Mouse (Mus musculus) embryonic stem cell, embryonic (primary cell): ENCODE data around the gene Fdx1l.
"Not testable (repeated sequence)": the region's sequence is repeated elsewhere in the genome, so short reads cannot be mapped to it uniquely, and the experiment has no call there.

Experiments used
- CTCF ChIA-PET, 4 experiments: fragments of 300-600 bp in 2 of 4; fragments of 350-600 bp in 2 of 4; sonication (Branson Sonifier 250); formaldehyde crosslinking; loops; one replicate each; lab custom pipeline; 2022; ENCODE audit warnings: inconsistent platforms in 2 of 4; lab: Charles Lee
- POLR2A ChIA-PET, 4 experiments: fragments of 300-600 bp in 2 of 4; fragments of 350-600 bp in 2 of 4; sonication (Branson Sonifier 250); formaldehyde crosslinking; loops; one replicate each; lab custom pipeline; 2022; ENCODE audit warnings: antibody characterized with exemption in 4 of 4, inconsistent platforms in 1 of 4; lab: Charles Lee

The Fdx1l gene

DNA sequence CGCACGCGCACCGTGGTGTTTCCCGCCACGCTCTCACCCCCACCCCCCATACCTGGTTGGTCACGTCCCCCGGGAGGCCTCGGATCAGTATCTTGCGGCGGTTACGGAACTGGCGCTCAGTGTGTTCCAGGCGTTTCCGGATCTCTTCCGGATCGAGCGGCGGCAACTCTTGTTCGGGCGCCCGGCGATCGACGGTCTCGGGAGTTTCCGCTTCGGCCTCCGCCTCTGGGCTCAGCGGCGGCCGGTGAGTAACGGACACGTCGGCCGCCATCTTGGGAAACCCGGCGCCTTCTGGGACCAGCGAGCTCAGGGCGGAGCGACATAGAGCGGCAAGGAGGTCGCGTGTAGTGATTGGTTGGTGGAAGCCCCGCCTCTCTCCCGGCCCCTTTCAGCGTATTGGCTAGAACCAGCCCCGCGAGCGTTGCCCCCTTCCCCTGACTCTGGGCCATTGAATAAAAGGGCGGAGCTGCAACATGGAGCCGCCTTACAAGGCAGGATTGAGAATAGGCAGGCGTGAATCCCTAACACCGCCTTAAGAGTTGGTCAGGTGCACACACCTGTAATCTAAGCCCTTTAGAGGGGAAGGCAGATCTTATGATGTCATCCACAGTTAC is 18.4 kb upstream of the Fdx1l start, which contains the start of the genes Gm38431 and Raver1:
Gene Gm38431 (minus strand): TSS at position 291 of the 614 bp plus-strand sequence.
Gene Raver1 (minus strand): TSS at position 302 of the 614 bp plus-strand sequence.
- CTCF ChIA-PET = interaction anchor here in 2 of 4 experiments (0.7 to 1.8 kb wide), 7 partner anchors 8 to 310 kb away, joined by 3 to 7 read pairs (median 5); partner anchors contain the start of gene Eif3g (in 1 of the 2)
- POLR2A ChIA-PET = interaction anchor here (0.6 to 14.3 kb wide), 223 partner anchors 8 to 1074 kb away, joined by 3 to 353 read pairs (median 5); partner anchors contain the start of genes Eif3g (in 3 of the 4), Fdx1l (in 3 of the 4), Icam4 (in 3 of the 4) and Icam5 (in 3 of the 4)

DNA sequence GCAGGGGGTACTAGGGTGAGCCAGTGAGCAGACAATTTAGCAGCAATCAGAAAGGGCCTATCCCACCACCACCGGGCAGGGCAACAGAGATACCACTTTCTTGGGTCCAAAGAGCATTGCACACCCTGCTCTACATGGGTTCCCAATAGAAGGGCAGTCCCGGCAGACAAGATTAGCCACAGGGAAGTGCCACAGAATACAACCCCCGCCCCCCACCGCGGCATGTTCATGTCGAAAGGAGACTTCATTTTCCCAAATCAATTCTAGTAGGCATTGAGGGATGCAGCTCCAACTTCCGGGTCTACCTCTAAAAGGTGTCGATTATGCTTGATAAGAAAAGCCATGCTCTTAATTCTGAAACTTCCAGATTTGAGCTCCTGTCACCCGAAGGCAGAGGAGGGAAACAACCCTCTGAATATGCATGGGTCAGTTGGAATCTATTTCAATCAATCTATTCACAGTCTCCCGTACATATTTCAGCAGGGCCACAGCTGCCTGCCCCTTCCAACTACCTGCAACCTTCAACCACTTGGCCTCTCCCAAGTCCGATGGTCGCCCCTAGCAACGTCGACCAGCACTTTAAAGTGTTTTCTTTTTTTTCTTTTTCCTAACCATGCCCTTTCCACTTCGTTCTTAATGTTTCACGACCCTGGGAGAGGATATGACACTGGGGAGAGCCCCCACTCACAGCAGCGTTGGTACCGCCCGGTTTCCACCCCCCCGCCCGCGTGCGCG is 17.7 kb upstream of the Fdx1l start:
- ChIA-PET CTCF (interaction anchor here in 2 of 4 experiments (0.7 to 1.8 kb wide), 7 partner anchors 9 to 311 kb away, joined by 3 to 7 read pairs (median 5); partner anchors contain the start of gene Eif3g (in 1 of the 2)), POLR2A (interaction anchor here (0.6 to 14.3 kb wide), 204 partner anchors 7 to 1074 kb away, joined by 3 to 353 read pairs (median 5); partner anchors contain the start of genes Eif3g (in 3 of the 4), Fdx1l (in 3 of the 4), Gm49373 (in 3 of the 4) and Icam4 (in 3 of the 4))

DNA sequence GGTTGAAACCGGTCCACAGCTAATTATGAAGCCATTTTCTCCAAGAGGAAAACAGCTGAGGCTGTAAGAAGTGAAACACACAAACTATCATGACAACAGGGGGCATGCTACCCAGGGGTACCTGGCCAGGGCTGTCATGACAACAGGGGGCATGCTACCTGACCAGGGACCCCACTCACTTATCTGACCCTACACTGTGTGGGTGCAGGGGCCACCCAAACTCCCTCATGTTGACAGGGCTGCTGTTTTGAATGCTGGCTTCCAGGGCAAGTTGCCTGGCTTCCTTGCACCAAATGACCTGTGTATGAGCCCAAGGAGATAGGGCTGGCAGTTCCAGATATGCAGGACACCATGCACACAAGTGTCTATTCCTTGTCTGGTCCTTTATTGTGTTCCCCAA is 17.1 kb upstream of the Fdx1l start:
- CTCF ChIA-PET = interaction anchor here in 2 of 4 experiments (1.1 to 1.8 kb wide), 2 partner anchors 60 to 212 kb away, joined by 3 to 7 read pairs; no protein-coding TSS in a partner anchor
- POLR2A ChIA-PET = interaction anchor here (0.8 to 14.3 kb wide), 56 partner anchors 10 to 446 kb away, joined by 3 to 353 read pairs (median 15); partner anchors contain the start of genes Gm49373 (in 3 of the 4), Icam4 (in 3 of the 4), Zglp1 (in 3 of the 4) and Fdx1l (in 2 of the 4)

DNA sequence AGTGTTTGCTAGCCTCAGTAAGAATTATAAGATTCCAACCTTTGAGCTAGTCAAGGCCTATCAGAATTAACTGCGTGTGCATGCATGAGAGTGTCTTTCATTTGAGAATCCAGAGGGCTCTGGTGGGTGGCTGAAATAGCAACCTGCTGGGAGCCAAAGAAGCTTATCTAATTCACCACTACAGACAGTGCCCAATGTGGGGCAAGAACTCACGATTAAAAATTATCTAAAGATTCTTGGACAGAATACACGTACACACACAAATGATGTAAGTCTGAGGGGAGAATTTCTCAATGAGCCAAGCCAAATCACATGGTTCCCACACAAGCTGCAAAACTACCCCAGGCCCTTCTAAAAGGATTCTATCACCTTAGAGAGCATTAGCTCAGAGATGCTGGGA is 9.9 kb upstream of the Fdx1l start:
- ChIA-PET POLR2A (interaction anchor here (0.6 to 15.2 kb wide), 18 partner anchors 4 to 624 kb away, joined by 3 to 353 read pairs (median 5); partner anchors contain the start of genes Gm38431 (in 4 of the 4), Raver1 (in 4 of the 4), Fdx1l (in 2 of the 4) and Gm49373 (in 2 of the 4)), CTCF (interaction anchor here in 2 of 4 experiments (1.3 to 1.6 kb wide), 2 partner anchors 9 to 83 kb away, joined by 3 read pairs; partner anchors contain the start of gene Fdx1l (in 1 of the 2))

DNA sequence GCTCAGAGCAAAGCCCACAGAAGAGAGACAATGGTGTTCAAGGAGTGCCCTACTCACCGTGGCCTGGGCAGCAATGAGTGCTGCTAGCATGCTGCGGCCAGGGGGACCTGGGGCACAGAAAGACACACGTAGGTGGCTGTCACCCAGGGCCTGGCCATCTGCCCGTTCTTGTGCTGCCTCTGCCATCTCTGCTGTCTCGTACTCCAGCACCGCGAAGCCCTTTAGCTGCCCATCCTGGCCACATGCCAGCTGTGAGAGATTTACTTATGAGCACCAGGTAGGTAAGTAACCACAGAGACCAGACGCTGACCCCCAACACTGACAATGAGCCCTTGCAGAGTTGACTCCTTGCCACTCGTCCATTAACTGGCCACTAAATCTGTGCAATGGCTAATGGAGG is 7.7 kb upstream of the Fdx1l start:
- POLR2A ChIA-PET = interaction anchor here in 3 of 4 experiments (0.6 to 15.2 kb wide), 9 partner anchors 4 to 178 kb away, joined by 3 to 353 read pairs (median 5); partner anchors contain the start of genes Gm38431 (in 3 of the 3), Raver1 (in 3 of the 3), Fdx1l (in 1 of the 3) and Gm49373 (in 1 of the 3)
- CTCF ChIA-PET = no interaction called here

DNA sequence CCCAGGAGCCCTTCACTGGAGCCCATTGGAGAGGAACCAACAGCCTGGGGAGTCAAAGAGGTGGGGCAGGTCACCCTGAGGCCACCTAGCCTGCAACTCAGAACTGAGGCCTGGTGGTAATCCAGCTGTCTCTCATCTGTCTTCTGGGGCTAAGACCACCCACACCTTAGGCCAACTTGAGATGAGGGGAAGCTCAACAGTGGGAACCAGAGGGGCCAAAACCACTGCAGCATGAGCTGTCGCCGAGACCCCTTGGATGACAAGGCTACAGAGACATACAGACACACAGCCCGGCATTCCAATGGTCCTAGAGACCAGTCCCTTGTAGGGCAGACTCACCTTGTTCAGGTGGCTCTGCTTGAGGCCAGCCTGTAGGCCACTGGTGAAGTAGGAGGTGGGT is 2.2 kb upstream of the Fdx1l start:
- POLR2A ChIA-PET = interaction anchor here in 3 of 4 experiments (0.9 to 15.2 kb wide), 13 partner anchors 10 to 60 kb away, joined by 3 to 353 read pairs (median 5); partner anchors contain the start of genes Gm38431 (in 3 of the 3), Raver1 (in 3 of the 3), Icam1 (in 1 of the 3) and Tyk2 (in 1 of the 3)
- CTCF ChIA-PET = no interaction called here

DNA sequence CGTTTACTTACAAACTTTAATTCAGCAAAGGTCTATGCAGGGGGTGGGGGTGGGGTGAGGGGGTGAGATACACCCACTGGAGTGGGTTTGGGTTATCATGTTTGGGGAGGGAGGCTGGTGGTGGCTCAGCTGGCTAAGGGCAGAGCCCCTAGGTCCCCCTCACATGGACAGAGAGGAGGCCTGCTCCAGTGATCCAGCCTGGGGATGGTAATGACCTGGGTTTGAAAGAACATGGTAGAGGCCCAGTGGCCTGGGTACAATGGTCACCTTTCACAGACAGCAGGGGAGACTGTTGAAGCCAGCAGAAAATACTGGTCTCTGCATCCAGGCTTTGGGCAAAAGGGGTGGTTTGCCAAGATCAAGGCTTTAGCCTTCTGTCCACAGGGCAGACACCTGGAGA is 759 bp upstream of the Fdx1l start:
- POLR2A ChIA-PET = interaction anchor here in 3 of 4 experiments (0.6 to 15.2 kb wide), 23 partner anchors 10 to 453 kb away, joined by 3 to 353 read pairs (median 5); partner anchors contain the start of genes Gm38431 (in 3 of the 3), Raver1 (in 3 of the 3), Eif3g (in 1 of the 3) and Kri1 (in 1 of the 3)
- CTCF ChIA-PET = interaction anchor here in 2 of 4 experiments (0.6 to 1.2 kb wide), 3 partner anchors 9 to 144 kb away, joined by 3 read pairs; partner anchors contain the start of gene Icam4 (in 1 of the 2)

DNA sequence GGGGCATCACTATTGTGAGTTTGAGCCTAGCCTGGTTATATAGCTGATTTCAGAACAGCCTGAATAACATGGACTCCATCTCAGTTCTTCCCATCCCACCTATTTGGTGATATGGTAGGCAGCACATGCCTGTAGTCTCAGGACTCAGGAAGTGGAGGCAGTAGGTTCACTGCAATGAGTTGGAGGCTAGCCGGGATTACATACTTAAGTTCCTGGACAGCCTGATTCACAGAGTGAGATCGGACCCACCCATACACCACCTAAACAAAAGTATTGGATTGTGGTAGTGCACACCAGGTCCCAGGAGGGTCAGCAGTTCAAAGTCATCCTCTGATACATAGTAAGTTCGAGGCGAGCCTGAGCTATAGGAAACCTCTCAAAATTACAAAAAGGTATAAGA is 773 bp downstream of the Fdx1l start:
- ChIA-PET POLR2A (interaction anchor here (0.6 to 15.2 kb wide), 31 partner anchors 9 to 195 kb away, joined by 3 to 353 read pairs (median 4); partner anchors contain the start of genes Gm38431 (in 2 of the 4), Raver1 (in 2 of the 4), Icam1 (in 1 of the 4) and Tyk2 (in 1 of the 4)), CTCF (interaction anchor here in 1 of 4 experiments (0.7 kb wide), 1 partner anchor 15 kb away, joined by 3 read pairs; no protein-coding TSS in a partner anchor)

DNA sequence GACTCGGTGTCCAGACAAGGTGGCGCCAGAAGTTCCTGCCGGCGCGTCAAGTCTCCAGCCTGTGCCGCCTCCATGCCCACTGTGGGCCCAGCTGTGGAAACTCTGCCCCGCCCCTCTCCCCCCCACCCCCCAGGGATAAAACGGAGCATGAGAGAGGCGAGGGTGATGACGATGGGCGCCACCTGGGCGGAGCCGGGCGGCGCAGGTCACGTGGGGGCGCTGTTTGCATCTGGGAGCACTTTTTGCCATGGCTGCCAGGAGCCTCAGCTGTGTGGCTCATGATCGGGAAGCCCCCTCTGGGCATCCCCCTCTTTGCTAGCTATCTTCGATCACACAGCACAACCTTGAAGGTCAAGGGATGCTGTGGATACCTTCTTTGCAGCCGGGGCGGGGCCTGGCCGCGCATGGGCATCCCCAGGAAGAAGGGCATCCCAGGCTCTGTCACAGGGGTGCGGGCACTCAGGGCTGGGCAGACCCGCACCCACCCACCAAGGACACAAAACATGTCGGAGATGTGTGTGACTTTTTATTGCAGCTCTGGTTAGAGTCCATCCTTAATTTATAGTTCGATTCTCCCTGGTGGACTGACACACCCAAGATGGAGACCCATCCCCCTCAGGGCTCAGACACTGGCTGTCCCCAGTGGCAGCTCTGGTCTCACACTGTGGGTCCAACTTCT is 6.3 kb downstream of the Fdx1l start, which contains the start of gene Zglp1:
Gene Zglp1 (minus strand): TSS at position 88 of the 679 bp plus-strand sequence.
- CTCF ChIA-PET = interaction anchor here in 3 of 4 experiments (0.6 to 1.3 kb wide), 6 partner anchors 29 to 310 kb away, joined by 3 to 16 read pairs (median 3); partner anchors contain the start of gene Eif3g (in 1 of the 3)

DNA sequence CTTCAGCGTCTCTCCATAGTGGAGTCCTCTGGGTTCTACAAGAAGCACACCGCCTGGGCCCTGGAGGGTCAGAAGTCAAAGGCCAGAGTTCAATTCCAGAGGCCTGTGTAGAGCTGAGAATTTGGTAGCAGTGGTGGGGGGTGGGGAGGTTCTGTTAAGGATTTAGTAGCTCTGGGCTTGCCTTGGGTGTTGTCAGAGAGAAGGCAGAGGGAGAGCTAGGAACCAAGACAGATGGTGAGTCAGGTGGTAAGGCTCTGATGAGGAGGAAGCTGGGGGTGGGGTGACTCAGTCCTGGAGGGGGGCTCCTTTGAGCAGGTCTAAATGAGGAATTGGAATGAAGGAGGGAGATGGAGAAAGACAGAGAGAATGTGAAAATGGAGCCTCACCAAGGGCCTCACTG is 10.5 kb downstream of the Fdx1l start:
- ChIA-PET POLR2A (interaction anchor here in 3 of 4 experiments (0.6 to 8.0 kb wide), 17 partner anchors 10 to 360 kb away, joined by 3 to 56 read pairs (median 4); partner anchors contain the start of genes Gm38431 (in 2 of the 3), Raver1 (in 2 of the 3), Fdx1l (in 1 of the 3) and Gm49373 (in 1 of the 3)), CTCF (interaction anchor here in 2 of 4 experiments (0.6 to 1.3 kb wide), 4 partner anchors 34 to 232 kb away, joined by 3 to 4 read pairs (median 3); partner anchors contain the start of genes Eif3g (in 1 of the 2) and Icam4 (in 1 of the 2))

More for the DNA sequence above, 6.3 kb downstream of the Fdx1l start, which contains the start of gene Zglp1:
- POLR2A ChIA-PET = interaction anchor here (0.6 to 8.0 kb wide), 21 partner anchors 7 to 169 kb away, joined by 3 to 56 read pairs (median 4); partner anchors contain the start of genes Gm38431 (in 3 of the 4), Raver1 (in 3 of the 4), Eif3g (in 1 of the 4) and Fdx1l (in 1 of the 4)

DNA sequence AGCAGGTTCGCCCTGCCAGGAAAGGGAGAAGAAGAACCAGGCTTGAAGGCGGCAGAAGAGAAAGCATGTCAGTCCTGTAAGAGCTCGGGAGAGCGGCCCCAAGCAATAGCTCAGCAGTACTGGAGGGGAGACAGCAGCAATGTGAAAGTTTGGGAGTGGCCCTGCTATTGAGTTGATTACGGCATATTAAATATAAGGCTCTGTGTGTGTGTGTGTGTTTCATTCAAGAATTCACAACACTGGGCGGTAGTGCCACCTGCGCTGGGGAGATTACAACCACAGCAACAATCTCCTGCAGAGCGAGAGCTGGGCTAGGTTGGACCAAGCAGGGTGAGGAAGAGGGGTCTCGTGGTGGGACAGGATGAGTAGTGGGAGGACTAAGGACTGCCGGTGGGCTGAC is 21.8 kb downstream of the Fdx1l start:
- CTCF ChIA-PET = interaction anchor here in 3 of 4 experiments (0.6 to 1.7 kb wide), 3 partner anchors 16 to 589 kb away, joined by 3 to 7 read pairs (median 4); no protein-coding TSS in a partner anchor
- POLR2A ChIA-PET = interaction anchor here in 3 of 4 experiments (1.1 to 2.6 kb wide), 7 partner anchors 12 to 87 kb away, joined by 3 to 14 read pairs (median 3); partner anchors contain the start of genes Gm38431 (in 2 of the 3), Raver1 (in 2 of the 3) and Icam1 (in 1 of the 3)

DNA sequence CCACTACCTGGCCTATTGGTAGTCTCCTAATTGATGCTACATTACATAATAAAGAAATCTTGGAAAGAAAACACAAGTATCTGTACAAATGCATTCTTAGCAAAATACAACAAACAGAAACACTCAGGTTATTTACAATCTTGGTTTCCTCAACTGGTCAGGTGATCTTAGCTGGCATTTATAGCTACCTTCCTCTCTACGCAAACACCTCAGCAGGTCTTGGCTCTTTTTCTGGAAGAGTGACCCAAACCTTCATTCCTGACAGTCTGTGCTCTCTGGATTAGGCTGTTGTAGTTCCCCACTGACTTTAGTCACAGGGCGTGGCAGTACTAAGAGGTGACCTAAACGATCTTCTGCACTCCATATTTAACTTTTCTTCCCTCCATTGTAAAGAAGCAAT is 28.2 kb downstream of the Fdx1l start:
- CTCF ChIA-PET = interaction anchor here in 1 of 4 experiments (1.0 to 1.1 kb wide), 2 partner anchors 12 to 14 kb away, joined by 3 read pairs; no protein-coding TSS in a partner anchor
- POLR2A ChIA-PET = no interaction called here

DNA sequence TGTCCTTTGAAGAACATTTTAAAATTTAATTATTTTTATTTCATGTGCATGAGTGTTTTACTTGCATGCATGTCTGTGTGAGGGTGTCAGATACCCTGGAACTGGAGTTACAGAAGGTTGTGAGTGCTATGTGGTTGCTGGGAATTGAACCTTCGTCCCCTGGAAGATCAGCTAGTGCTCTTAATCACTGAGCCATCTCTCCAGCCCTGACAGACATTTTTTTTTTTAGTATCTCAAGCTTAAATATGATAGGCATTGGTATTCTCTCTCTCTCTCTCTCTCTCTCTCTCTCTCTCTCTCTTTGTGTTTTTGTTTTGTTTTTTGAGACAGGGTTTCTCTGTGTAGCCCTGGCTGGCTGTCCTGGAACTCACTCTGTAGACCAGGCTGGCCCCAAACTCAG is 28.6 kb downstream of the Fdx1l start:
- POLR2A ChIA-PET = not testable (repeated sequence)
- CTCF ChIA-PET = interaction anchor here in 1 of 4 experiments (1.0 to 1.1 kb wide), 2 partner anchors 11 to 14 kb away, joined by 3 read pairs; no protein-coding TSS in a partner anchor

DNA sequence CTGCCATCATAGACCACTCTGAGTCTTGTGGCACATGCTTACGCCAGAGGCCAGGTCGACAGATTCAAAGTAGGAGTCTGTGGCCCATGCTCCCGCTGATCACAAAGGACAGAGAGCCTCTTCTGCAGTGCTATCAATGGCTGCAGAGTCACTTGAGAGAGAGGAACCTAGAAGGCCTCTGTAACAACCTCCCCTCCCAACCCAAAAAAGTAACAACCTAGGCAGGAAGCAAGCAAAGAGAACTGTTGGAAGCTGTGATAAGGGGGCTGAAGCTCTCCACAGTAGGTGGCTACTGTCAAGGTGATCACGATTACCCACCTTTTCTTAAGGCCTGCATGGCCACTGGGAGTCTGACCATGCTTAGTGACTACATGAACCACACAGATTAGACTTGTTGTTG is 29.9 kb downstream of the Fdx1l start:
- CTCF ChIA-PET = no interaction called here
- POLR2A ChIA-PET = interaction anchor here in 1 of 4 experiments (1.0 to 1.7 kb wide), 2 partner anchors 9 to 48 kb away, joined by 3 to 9 read pairs; partner anchors contain the start of genes Gm38431 and Raver1

DNA sequence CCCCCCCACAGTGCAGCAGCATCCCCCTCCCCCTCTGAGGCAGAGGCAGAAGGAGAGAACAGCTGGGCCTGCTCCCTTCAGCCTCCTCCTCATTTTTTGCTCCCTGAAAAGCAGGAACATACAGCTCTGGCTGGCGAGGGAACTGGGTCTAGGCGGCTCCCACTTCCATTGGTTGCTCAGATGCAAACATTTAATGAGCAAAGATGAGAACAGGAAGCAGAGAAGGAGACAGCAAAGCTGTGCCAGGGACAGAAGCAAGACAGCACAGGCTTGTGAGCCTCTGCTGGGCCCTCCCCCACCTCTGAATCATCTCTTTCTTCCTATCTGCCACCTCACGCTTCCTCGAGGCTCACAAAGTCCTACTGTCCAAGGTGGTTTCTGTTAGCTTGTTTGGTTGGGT is 32.1 kb downstream of the Fdx1l start:
- POLR2A ChIA-PET = interaction anchor here in 2 of 4 experiments (0.6 to 4.5 kb wide), 7 partner anchors 8 to 163 kb away, joined by 3 to 16 read pairs (median 6); partner anchors contain the start of genes Gm38431 (in 1 of the 2), Icam1 (in 1 of the 2), Raver1 (in 1 of the 2) and Zglp1 (in 1 of the 2)
- CTCF ChIA-PET = interaction anchor here in 2 of 4 experiments (0.6 to 1.7 kb wide), 3 partner anchors 10 to 128 kb away, joined by 3 to 5 read pairs (median 4); no protein-coding TSS in a partner anchor
